Mouse (Mus musculus) embryo, embryonic 10 days (tissue): Measurements from ENCODE around the gene Hmcn1.

Experiments used
- DNase-seq: peaks from one replicate; pipeline ENCODE4 v3.0.0-alpha.2; 2015; ENCODE audit warnings: low spot score

Gene Hmcn1

GRCm38 (mm10) chr1:150874025-150874424 is 119.2 kb downstream of the Hmcn1 start:
- DNase-seq: no peak

- DNase-seq: no peak
Measured at GRCm38 (mm10) chr1:150873231-150873630, 120.0 kb downstream of the Hmcn1 start.

GRCm38 (mm10) chr1:150872105-150872504 is 121.1 kb downstream of the Hmcn1 start:
- no peak for DNase-seq

GRCm38 (mm10) chr1:150869189-150869588 is 124.0 kb downstream of the Hmcn1 start:
- no peak for DNase-seq

- DNase-seq: no peak
Measured at GRCm38 (mm10) chr1:150866615-150867014, 126.6 kb downstream of the Hmcn1 start.

- no peak for DNase-seq
Measured at GRCm38 (mm10) chr1:150857779-150858178, 135.5 kb downstream of the Hmcn1 start.

GRCm38 (mm10) chr1:150833448-150833847 is 159.8 kb downstream of the Hmcn1 start:
- DNase-seq: no peak

- DNase-seq: no peak
Measured at GRCm38 (mm10) chr1:150829851-150830250, 163.4 kb downstream of the Hmcn1 start.

GRCm38 (mm10) chr1:150827169-150827568 is 166.1 kb downstream of the Hmcn1 start:
- peak; percentile 34 for DNase-seq

- DNase-seq: peak; percentile 40
Measured at GRCm38 (mm10) chr1:150824334-150825005, 168.8 kb downstream of the Hmcn1 start.

GRCm38 (mm10) chr1:150816035-150816807 is 177.0 kb downstream of the Hmcn1 start:
- no peak for DNase-seq

- DNase-seq: peak; percentile 16
Measured at GRCm38 (mm10) chr1:150814917-150815316, 178.3 kb downstream of the Hmcn1 start.

GRCm38 (mm10) chr1:150813381-150813780 is 179.9 kb downstream of the Hmcn1 start:
- no peak for DNase-seq

- DNase-seq: no peak
Measured at GRCm38 (mm10) chr1:150806864-150807263, 186.4 kb downstream of the Hmcn1 start.

- no peak for DNase-seq
Measured at GRCm38 (mm10) chr1:150805466-150805865, 187.8 kb downstream of the Hmcn1 start.

GRCm38 (mm10) chr1:150804235-150805099 is 188.8 kb downstream of the Hmcn1 start:
- DNase-seq: no peak

GRCm38 (mm10) chr1:150802642-150803041 is 190.6 kb downstream of the Hmcn1 start:
- no peak for DNase-seq

- DNase-seq: no peak
Measured at GRCm38 (mm10) chr1:150800611-150801263, 192.5 kb downstream of the Hmcn1 start.

GRCm38 (mm10) chr1:150798651-150799050 is 194.6 kb downstream of the Hmcn1 start:
- DNase-seq: no peak

- no peak for DNase-seq
Measured at GRCm38 (mm10) chr1:150786746-150787145, 206.5 kb downstream of the Hmcn1 start.

- DNase-seq: no peak
Measured at GRCm38 (mm10) chr1:150783070-150783842, 210.0 kb downstream of the Hmcn1 start.
